Mouse (Mus musculus): ENCODE results near the gene Sf3b3.
A peak's percentile ranks its signal among the peaks of the same experiment; 100 is the strongest.
"Not testable (repeated sequence)": the region's sequence is repeated elsewhere in the genome, so short reads cannot be mapped to it uniquely, and the experiment has no call there.

Gene Sf3b3

DNA sequence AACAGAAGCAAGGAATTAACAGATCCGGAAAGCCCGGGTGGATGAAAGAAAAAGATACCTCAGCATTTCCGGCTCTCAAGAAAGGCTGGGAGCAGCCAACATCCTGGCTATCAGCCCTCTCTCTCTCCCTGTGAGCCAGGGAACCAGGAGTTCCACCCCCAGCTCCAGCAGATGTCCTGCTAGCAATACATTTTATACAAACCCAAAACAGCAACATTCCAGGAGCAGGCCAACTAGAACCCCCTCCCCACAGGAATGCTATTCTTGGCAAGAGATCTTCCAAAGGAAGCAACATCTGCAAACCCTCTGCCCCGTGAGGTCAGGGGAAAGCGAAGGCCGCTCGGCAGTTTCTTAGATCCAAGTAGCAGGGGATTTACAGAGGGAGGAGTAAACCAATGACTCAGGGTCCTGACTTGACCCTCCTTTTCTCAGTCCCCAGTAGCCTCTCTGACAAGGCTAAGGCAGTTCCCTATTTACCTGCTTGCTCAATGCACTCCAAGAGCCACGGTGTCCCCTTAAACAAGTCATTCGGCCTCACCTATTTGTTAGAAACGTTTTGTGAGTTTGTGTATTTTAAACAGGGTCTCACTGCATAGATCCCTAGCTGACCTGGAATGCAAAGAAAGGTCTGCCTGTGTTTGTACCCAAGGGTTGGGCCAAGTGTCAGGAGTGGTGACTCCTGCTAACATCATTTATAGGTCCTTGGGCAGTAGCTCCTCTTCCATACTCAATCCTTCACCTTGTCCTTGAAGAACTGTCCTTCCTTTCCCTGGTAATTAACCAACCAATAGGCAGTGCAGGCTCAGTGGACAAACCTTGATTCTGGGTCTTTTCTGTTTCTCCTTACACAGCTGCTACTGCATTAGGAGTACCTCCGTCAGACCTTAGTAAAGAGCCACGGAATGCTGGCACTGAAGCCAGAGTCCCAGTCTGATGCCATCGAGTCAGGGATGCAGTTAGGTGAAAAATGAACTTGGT lies 37.8 kb downstream of the Sf3b3 start:
- DNase-seq (ENCODE audit: low spot score in 2 of 2) = peak; percentile 45 to 58

DNA sequence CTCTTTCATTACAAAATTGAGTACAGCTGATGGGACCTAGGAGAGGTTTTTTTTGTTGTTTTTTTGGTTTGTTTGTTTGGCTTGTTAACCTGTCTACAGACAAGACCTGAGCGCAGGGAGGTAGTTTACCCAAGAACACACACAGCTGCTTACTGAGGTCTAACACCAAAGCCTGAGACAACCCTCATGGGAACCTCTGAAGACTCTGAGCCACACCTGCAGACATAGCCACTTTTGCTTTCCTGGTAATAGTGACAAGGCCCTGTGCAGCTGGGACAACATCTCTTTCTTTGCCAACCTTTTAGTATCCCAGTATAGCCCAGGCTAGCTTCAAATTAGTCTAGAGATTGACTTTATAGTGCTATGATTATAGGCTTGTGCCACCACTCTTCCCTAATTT lies 40.4 kb downstream of the Sf3b3 start:
- no peak for DNase-seq (ENCODE audit: low spot score in 2 of 2)

DNA sequence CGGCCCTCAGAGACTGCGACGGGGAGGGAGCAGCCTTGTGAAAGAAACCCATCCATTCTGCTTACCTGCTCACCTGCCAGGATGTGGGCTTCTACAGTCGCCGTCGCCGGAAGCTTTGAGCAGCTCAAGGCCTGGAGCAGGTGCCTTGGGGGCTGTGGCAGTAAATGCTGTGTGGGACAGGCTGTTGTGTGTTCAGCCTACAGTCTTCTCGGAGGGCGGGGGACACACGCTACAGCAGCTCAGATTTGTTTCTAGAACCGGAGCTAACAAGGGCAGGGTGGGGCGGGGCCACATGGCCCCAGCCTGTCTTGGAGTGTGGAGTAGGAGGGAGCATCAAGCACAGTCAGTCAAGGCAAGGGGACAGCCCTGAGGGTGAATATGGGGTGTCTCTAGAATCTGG lies 40.9 kb downstream of the Sf3b3 start, which contains the start of gene Il34:
Gene Il34, minus strand, starts transcription at position 256 of the 400 bp plus-strand sequence.
- DNase-seq (ENCODE audit: low spot score in 2 of 2) = no peak

DNA sequence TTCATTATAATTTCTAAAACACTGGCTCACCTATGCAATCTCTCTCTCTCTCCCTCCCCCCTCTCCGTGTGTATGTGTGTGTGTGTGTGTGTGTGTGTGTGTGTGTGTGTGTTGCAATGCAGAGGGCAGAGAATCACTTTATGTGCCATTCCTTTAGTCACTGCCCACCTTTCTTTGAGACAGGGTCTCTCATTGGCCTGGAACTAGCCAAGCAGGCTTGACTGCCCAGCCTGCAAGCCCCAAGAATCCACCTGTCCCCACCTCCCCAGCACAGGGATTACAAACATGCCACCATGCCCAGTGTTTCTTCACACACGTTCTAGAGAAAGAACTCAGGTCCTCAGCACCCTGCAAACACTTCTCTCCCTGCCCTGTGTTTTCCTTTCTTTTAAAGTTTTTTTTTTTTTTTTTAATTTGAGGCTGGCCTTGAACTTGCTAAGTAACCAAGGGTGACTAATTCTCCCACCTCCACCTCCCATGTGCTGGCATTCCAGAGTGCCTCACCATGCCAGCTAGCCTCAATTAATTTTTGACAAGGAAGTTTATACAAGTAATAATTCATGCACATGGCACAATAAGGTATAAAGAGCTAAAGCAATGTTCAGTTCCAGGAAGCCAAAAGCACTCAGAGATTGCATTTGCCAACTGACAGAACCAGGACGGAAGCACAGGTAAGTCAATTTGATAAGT lies 41.6 kb downstream of the Sf3b3 start:
- no peak for DNase-seq (ENCODE audit: low spot score in 2 of 2)

DNA sequence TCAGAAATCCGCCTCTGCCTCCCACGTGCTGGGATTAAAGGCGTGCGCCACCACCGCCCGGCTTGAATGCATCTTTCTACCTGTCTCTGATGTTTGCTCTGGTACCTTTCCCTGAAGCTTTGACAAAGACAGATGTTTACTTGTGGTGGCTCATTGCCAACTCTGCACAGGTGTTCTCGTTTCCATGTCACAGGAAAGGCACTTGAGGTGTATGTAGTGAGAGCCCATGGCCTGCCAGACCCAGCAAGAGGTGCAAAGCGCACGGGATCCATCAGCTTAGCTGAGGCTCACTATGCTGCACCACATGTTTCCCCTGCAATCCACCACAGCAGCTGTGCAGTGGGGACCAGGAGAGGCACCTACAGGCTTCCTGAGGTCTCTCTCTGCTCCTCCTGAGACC lies 42.7 kb downstream of the Sf3b3 start:
- DNase-seq (ENCODE audit: low spot score in 2 of 2) = no peak

DNA sequence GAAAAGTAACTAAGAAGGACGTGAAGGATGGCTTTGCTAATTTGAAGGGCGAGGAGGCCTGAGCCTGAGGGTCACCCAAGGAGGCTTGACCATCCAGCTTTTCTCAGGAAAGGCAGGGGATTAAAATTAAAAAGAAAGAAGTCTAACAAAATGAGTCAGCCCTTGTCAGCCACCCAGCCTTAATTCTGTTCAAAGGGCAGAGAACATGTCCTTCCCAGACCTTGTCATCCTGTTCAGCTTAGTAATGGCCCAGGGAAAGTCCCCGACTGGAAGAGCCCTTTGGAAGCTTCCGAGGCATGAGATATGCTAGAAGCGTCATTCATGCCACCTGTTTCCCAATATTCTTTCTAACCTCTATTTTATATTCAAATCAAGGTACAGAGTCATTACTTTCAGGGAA lies 43.6 kb downstream of the Sf3b3 start:
- DNase-seq (ENCODE audit: low spot score in 2 of 2) = no peak

DNA sequence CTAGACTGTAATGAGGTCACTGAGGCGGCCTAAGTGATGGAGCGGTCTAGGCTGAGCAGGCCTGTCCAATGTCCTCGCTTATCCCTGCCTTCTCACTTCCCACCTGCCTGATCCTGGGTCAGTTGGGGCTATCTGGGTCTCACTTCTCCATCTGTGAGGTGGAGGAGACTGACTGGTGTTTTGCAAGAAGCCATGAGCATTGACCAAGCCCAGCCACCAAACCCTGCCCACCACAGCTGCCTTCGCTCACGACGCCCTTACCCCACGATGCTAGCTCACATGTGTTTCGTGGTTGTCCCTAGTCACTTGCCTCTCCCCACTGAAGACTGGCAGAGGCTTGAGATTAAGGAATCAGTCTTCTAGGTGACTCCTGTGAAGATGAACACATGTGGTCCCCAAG lies 49.5 kb downstream of the Sf3b3 start:
- no peak for DNase-seq (ENCODE audit: low spot score in 2 of 2)

DNA sequence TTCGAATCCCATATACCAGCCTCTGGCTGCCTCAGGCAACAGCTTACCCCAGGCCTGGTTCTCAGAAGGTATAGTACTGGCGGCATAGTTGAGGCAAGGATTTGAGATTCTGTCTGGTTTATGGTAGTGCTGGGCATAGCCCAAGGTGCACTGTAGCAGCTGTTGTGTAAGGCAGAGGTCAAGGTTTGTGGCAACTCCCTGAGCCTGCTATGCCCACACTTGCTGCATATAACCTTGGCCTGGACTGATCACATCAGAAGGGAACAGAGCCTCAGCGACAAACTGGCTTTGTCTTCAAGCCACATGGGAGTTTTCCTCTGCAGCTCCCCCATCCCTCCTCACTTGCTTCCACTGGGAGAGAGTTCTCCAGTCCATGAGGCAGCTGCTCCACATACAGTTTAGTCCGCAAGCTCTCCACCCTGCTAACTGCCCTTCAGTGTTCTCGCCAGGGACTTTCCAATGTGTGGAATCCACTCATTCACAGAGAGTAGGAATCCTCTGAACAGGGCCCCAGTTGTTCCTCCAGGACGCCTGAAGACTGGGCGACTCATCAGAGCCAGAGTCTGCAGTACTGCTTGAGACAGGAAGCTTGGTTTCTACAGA lies 52.1 kb downstream of the Sf3b3 start:
- DNase-seq (ENCODE audit: low spot score in 2 of 2) = no peak

DNA sequence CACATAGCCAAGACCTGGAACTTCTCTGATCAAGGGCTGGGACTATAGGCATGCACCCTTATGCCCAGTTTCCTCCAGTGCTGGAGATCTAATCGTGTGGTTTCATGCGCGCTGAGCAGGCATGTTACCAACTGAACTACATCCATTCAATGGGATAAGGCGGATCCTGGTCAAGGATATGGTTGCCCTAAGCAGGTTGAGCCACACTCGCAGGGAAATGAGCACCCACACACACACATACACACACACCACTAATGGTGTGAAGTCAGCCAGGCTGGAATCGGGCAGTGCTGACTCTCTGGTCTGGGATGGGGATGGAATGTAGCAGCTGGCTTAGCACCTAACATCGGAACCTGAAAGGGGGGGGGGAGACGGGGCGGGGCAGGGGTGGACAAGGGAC lies 52.7 kb downstream of the Sf3b3 start:
- no peak for DNase-seq (ENCODE audit: low spot score in 2 of 2)

DNA sequence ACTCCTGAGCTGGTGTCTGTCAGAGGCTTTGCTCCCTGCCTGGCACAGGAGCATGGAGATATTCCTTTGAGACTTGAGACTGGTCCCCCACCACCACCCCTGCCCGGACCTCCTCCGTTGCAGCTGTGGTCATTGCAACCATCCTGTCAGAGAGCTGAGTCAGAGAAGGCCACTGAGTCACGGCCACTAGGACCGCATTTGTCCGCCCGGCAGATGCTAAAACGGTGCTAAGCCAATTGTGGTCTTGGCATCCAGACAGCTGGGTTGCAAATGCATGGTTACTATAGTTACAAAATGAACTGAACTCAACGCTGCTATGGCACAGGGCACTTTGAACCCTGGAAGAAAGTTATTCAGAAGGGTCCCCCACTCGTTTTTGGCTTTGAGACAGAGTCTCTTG lies 53.1 kb downstream of the Sf3b3 start:
- peak; percentile 35 to 42 for DNase-seq (ENCODE audit: low spot score in 2 of 2)

DNA sequence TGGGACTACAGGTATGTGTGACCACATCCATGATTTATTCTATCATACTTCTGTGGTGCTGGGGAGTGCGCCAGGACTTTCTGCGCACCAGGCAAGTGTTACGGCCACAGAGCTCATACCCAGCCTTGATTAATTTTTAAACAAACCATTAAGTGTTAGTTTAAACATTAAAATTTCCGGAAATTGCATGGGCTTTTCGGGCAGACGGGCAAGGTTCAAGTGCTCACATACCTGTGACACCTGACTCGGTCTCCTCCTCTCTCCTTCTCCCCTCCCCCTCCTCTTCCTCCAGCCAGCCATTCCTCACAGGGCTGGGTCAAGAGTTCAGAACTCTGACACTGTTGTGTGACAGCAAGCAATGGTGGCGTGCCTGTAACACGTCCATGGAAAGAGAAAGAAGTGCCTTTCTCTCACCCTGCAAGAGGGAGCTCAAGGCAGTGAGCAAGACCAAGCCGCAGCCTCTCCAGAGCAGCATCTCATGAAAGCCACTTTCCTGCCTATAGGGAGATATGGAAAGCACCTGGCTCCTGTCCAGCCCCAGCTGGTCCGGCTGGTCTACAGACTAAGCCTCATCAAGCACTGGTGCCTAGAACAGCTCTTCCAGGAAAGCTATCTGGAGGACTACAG lies 53.9 kb downstream of the Sf3b3 start:
- DNase-seq (ENCODE audit: low spot score in 2 of 2) = peak in 1 of 2 experiments; percentile 39

DNA sequence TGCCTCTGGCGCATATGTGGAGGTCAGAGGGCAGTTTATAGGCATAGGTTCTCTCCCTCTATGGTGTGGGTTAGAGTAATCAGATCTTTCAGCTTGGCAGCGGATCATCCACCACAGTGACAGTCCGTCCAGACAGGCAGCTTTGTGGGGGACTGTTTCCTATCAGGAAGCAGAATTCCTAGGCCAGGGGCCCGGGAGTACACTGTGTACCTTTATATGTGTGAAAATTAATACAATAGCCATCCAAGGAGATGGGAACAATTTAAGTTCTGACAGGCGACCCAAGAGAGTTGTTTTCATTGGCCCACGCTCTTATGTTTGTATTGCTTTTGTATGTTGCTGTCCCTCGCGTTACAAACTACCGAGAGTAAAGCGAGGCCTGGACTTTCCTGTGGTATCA lies 55.4 kb downstream of the Sf3b3 start:
- DNase-seq (ENCODE audit: low spot score in 2 of 2) = no peak

DNA sequence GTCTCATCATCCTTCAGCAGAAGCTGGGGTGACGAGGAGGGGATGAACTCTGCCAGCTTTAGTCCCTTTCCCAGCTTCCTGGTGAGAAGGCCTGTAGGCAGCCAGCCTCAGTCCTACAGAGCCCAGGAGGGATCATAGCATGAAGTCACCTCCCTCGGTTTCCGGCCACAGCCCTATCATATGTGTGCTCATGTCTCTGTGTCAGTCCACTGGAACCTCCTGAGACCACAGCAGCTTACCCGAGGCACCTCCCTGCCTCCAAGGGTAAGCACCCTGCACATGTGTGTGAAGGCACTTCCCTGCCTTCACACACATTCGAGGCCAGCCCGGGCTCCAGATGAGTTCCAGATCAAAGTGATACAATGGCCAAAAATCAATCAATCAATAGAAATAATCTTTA lies 56.3 kb downstream of the Sf3b3 start:
- DNase-seq (ENCODE audit: low spot score in 2 of 2) = no peak

DNA sequence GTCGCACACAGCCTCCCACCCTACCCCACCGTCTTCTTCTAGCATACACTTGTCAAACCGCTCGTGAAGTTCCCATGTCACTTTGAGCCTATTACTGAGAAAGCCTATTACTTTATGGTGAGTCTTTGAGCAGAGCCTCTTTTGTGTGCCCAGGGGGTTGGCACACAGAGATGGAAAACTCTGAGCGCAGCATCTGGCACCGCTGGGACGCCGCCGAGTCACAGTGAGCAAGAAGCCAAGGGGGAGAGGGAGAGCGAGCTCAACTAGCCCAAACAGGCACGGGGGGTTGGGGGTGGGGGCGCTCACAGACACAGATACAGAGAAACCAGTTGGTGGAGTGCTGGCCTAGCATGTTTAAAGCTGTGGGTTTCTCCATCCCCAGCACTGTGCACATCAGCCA lies 57.0 kb downstream of the Sf3b3 start:
- no peak for DNase-seq (ENCODE audit: low spot score in 2 of 2)

DNA sequence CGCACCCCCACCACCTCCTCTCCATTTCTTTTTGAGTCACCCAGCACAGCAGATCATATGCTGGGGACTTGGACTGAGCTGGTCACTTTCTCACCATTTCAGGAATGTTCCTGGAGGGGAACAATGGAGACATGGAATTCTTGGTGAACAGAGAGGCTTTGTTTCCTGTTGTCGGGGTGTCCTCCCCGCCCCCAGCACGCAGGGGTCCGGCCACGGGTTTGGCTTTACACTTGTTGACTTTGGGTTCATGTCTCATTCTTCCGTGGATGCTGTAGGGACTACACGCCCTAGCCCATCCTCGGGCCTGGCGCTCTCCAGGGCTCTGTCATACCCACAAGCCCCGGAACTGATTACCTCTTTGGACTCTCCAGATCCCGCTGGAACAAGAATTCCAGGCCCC lies 57.6 kb downstream of the Sf3b3 start:
- DNase-seq (ENCODE audit: low spot score in 2 of 2) = no peak

DNA sequence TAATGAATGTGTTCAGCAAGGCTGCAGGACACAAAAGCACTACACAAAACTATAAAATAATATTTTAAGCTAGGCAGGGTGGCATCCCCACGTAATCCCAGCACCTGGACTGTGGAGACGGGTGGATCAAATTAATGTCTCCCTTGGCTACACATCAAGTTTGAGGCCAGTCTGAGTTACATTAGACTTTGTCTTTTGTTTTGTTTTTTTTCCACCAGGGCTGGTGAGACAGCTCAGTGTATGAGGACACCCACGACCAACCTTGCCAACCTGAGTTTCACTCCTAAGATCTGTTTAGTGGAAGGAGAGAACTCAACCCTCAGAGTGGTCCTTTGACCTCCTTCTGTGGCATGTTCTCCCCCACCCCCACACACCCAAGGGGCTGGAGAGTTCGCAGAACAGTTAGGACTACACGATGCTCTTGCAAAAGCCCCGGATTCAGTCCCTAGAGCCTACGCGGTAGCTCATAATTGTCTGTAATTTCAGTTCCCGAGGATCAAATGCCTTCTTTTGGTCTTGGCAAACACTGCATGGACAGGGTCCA lies 59.1 kb downstream of the Sf3b3 start:
- no peak for DNase-seq (ENCODE audit: low spot score in 2 of 2)

DNA sequence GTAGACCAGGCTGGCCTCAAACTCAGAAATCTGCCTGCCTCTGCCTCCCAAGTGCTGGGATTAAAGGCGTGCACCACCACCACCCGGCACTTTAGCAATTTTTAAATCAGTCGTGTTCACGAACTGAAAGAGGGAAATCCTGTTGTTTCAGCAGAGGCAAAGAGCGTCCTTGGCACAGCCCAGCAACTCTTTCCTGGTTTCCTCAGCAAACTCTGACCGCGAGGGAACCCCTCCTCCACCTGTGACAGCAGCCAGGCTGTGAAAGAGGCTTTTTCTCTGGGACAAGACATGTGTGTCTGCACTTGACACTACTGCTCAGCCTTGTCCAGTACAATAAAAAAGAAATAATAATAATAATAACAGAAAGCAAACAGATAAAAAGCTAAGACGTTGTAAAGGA lies 59.7 kb downstream of the Sf3b3 start:
- DNase-seq (ENCODE audit: low spot score in 2 of 2) = no peak

DNA sequence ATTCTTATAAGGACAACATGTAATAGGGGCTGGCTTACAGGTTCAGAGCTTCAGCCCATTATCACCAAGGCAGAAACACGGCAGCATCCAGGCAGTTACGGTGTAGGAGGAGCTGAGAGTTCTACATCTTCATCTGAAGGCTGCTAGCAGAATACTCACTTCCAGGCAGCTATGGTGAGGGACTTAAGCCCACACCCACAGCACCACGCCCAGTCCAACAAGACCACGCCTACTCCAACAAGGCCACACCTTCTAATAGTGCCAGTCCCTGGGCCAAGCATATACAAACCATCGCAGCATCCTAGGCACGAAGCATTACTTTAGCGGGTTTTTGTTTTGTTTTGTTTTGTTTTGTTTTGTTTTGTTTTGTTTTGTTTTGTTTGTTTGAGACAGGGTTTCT lies 60.1 kb downstream of the Sf3b3 start:
- DNase-seq (ENCODE audit: low spot score in 2 of 2) = not testable (repeated sequence)

DNA sequence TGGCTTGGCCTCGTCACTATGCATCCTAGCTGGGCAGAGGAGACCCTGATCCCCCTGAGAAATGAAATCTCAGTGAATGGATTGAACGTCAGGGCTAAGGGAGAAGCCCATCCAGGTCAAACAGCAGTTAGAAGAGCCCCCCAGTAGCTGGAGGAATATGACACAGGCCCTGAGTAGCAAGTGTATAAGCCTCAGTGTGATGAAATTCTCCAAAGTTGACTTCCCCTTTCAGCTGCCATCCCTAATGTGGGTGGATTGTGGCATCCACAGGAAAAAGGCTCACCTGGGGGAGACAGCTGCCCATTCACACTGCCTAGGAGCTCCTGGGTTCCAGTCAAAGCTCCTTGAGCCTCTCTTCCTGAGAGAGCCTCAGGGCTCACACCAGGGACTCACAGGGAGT lies 61.2 kb downstream of the Sf3b3 start:
- no peak for DNase-seq (ENCODE audit: low spot score in 2 of 2)

DNA sequence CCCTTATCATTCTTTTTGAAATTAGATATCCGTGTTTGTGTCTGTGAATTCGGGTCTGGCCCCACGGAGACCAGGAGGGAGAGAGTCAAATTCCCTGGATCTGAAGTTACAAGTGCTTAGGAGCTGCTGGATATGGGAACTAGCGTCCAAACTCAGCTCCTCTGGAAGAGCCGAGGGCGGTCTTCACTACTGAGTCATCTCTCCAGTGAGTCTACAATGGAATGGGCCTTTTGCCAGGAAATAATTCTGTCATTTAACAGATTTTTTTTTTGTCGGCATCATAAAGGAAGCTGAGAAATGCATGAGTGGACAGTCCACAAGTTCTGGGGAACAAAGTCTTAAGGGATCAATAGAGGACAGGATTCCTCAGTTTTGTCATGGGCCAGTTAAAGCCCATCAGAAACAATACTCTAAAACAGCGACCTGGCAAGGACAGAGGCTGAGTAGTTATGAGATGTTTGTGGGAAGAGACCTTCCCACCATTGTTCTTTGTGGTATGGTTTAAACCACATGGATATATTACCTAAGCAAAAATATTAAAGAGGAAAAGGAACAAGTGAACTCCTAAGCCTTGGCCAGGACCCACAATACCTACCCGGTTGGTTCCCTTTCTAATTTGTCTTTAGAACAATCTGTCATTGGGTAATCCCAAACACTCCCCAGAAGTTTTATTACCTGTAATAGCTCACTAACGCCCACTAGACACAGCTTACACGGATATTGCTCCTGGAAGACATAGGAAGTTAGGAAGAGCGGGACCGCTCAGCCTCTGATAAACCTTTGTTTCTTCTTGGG lies 66.5 kb downstream of the Sf3b3 start:
- DNase-seq (ENCODE audit: low spot score in 2 of 2) = peak in 1 of 2 experiments; percentile 41

DNA sequence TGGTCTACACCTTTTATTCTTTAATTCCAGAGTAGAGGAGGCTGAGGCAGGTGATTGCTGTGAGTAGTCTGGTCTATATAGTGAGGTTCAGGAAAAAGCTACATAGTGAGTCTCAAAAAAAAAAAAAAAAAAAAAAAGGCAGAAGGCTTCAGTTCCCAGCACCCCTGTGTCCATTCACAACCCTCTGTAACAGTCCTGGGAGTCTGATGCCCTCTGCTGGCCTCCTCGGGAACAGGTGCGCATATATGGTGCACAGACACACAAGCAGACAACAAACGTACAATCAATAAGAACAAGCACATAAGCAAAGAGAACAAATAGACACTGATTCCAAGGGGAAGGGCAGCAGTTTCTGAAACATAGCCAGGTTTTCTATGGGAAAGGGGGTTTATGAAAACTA lies 70.3 kb downstream of the Sf3b3 start:
- no peak for DNase-seq (ENCODE audit: low spot score in 2 of 2)
